Mouse (Mus musculus) spleen, adult 2 months (tissue): Measurements from ENCODE around the gene Tgif2.

Experiments used
- CTCF ChIP-seq: fragments of 200-500 bp; IDR thresholded peaks from 2 replicates; pipeline ENCODE4 v1.5.1; 2011; ENCODE audit warnings: mild to moderate bottlenecking, inconsistent platforms; ENCODE audit not compliant: insufficient read depth, insufficient read length, insufficient replicate concordance; ENCODE audit errors: extremely low read depth
- POLR2A ChIP-seq: fragments of 200-500 bp; IDR thresholded peaks from 2 replicates; pipeline ENCODE4 v1.6.1; 2011; ENCODE audit warnings: low read depth, low read length, inconsistent platforms

DNA sequence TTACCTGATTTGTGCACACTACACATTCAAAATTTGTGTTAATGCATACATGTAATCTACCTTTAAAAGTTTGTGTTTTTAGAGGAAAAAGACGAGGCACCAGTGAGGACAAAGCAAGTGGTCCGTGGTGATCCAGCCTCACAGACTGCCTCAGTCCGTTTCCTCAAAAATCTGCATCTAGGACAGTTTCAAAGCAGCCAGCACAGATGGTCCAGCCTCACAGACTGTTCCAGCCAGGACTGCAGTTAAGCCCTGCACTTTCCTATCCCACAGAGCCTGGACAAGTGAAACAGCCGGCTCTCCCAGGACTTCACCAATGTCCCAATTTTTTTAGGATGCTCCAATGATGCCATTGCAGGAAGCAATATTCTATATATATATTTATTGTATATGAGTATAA is 38.8 kb upstream of the Tgif2 start:
- TF ChIP-seq CTCF (no peak), POLR2A (no peak)
